Mouse (Mus musculus): Measurements from ENCODE around the gene H2-Aa. TPM values are rescaled to one million over a fixed set of nuclear protein-coding genes. Genes with fewer than 3 reads are reported as not detected.

H2-Aa gene
- total and polyA plus RNA-seq, 3 experiments: not detected

DNA sequence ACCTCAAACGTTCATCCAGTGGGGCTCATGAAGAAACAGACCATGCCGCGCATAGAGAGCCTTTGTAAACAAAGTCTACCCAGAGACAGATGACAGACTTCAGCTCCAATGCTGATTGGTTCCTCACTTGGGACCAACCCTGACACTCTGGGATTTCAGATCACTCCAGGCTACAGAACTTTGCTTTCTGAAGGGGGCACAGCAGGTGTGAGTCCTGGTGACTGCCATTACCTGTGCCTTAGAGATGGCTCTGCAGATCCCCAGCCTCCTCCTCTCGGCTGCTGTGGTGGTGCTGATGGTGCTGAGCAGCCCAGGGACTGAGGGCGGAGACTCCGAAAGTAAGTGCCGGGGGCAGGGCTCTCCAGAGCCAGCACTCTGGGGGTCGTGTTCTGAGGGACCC is 24.6 kb downstream of the H2-Aa start:
- Histone ChIP-seq H3K4me1 (ENCODE audit: control insufficient read depth in 1 of 2, insufficient read depth in 2 of 2, low read length in 2 of 2) (no peaks in the 10 kb centered on the region), H3K27ac (ENCODE audit: control insufficient read depth, low read depth, low read length) (no peak overlapping the region), H3K9me3 (replicated peaks; ENCODE audit: insufficient read depth, low read length) (no peaks in the 10 kb centered on the region), H3K27me3 (ENCODE audit: control insufficient read depth in 1 of 2, insufficient read depth in 2 of 2, low read length in 2 of 2) (peaks cover 0 to 3% of the 10 kb centered on the region in 2 experiments; a peak in 1 of 4 replicates), H3K36me3 (ENCODE audit: control insufficient read depth in 1 of 2, insufficient read depth in 2 of 2, low read length in 2 of 2) (no peaks in the 10 kb centered on the region), H3K4me3 (ENCODE audit: control insufficient read depth in 1 of 2, insufficient read depth in 1 of 2, low read depth in 2 of 2, low read length in 2 of 2) (no peak overlapping the region), H3K9ac (ENCODE audit: control insufficient read depth, low read depth, low read length, poor library complexity, severe bottlenecking) (no peak overlapping the region), H3K79me2 (ENCODE audit: control insufficient read depth, insufficient read depth, low read length, poor library complexity) (no peaks in the 10 kb centered on the region)
- TF ChIP-seq RCOR1 (IDR thresholded peaks at IDR 0.05; ENCODE audit: low read depth, low read length) (no peak), ELF1 (IDR thresholded peaks at IDR 0.05; ENCODE audit: low read depth, low read length) (no peak), POLR2AphosphoS2 (IDR thresholded peaks at IDR 0.05; ENCODE audit: low read length) (no peak), CHD2 (IDR thresholded peaks at IDR 0.05; ENCODE audit: low read length) (peak; percentile 72)
- DNase-seq (ENCODE audit: low read depth, low spot score): peak; percentile 48

DNA sequence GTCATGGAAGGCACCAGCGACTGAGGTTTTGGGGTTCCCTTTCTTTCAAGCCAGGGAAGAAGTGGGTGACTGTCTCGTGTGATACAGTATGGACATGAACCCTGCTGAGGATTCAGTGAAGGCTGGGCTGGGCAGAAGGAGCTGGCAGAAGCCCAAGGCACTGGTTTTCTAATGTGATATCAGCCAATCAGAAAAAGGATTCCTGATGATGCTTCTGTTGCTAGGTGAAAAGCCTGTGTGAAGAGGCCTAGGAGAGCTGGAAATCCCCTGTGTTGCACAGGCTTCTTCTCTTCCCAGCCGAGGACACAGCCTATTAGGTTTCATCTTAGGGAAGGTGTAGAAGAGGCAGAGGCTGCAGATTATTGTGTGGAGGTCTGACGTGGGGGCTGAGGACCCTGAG is 26.1 kb downstream of the H2-Aa start:
- H3K79me2 ChIP-seq (ENCODE audit: control insufficient read depth, insufficient read depth, low read length, poor library complexity): no peaks in the 10 kb centered on the region
- no peak for TF ChIP-seq NRF1 (IDR thresholded peaks at IDR 0.05; ENCODE audit: insufficient read depth, low read depth, low read length, poor library complexity, severe bottlenecking)
- TF ChIP-seq GATA1 (IDR thresholded peaks at IDR 0.05; ENCODE audit: low read depth, low read length): no peak
- TF ChIP-seq MAFK (IDR thresholded peaks at IDR 0.05; ENCODE audit: borderline replicate concordance, low read depth, low read length): no peak
- no peak for TF ChIP-seq ELF1 (IDR thresholded peaks at IDR 0.05; ENCODE audit: low read depth, low read length)
- TF ChIP-seq JUND (IDR thresholded peaks at IDR 0.05; ENCODE audit: low read depth, low read length): no peak
- no peak for TF ChIP-seq ZNF384 (IDR thresholded peaks at IDR 0.05; ENCODE audit: low read depth, low read length)
- peak; percentile 93 for TF ChIP-seq CHD2 (IDR thresholded peaks at IDR 0.05; ENCODE audit: low read length)
- 0 out of 4 replicates have a peak, but pooled peaks cover 0 to 2% of the 10 kb centered on the region in 2 experiments for H3K4me1 ChIP-seq (ENCODE audit: control insufficient read depth in 1 of 2, insufficient read depth in 2 of 2, low read length in 2 of 2)
- no peak overlapping the region for H3K4me3 ChIP-seq (ENCODE audit: control insufficient read depth in 1 of 2, insufficient read depth in 1 of 2, low read depth in 2 of 2, low read length in 2 of 2)
- no peaks in the 10 kb centered on the region for H3K9me3 ChIP-seq (replicated peaks; ENCODE audit: insufficient read depth, low read length)
- DNase-seq (ENCODE audit: low read depth, low spot score): peak; percentile 55
- H3K36me3 ChIP-seq (ENCODE audit: control insufficient read depth in 1 of 2, insufficient read depth in 2 of 2, low read length in 2 of 2): no peaks in the 10 kb centered on the region
- H3K27me3 ChIP-seq (ENCODE audit: control insufficient read depth in 1 of 2, insufficient read depth in 2 of 2, low read length in 2 of 2): peaks cover 0 to 3% of the 10 kb centered on the region in 2 experiments; a peak in 1 of 4 replicates
- no peak overlapping the region for H3K27ac ChIP-seq (ENCODE audit: control insufficient read depth, low read depth, low read length)
- no peak overlapping the region for H3K9ac ChIP-seq (ENCODE audit: control insufficient read depth, low read depth, low read length, poor library complexity, severe bottlenecking)

DNA sequence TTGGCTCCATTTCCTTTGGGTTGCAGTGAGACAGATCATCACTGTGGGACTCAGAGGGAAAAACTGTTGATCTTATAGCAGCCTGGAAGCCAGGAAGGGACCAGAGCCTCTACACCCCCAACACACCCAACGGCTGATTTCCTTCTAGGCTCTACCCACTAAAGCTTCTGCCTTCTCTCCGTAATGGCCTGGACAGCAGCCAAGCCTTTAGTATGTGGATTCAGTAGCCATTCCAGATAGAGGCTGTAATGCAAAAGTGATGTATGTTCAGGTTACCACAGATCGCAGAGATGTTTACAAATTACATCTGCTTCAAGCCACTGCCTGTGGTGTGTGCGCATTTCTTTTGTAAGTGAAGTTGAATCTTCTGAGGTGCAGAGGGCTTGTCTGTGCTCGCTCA is 27.1 kb downstream of the H2-Aa start:
- 0 out of 4 replicates have a peak, but pooled peaks cover 0 to 2% of the 10 kb centered on the region in 2 experiments for H3K4me1 ChIP-seq (ENCODE audit: control insufficient read depth in 1 of 2, insufficient read depth in 2 of 2, low read length in 2 of 2)
- no peak for TF ChIP-seq POLR2A (IDR thresholded peaks at IDR 0.05; ENCODE audit: control insufficient read depth in 1 of 2, insufficient read depth in 1 of 2, low read depth in 1 of 2, low read length in 2 of 2, poor library complexity in 1 of 2)
- no peak overlapping the region for H3K9ac ChIP-seq (ENCODE audit: control insufficient read depth, low read depth, low read length, poor library complexity, severe bottlenecking)
- no peak overlapping the region for H3K27ac ChIP-seq (ENCODE audit: control insufficient read depth, low read depth, low read length)
- H3K27me3 ChIP-seq (ENCODE audit: control insufficient read depth in 1 of 2, insufficient read depth in 2 of 2, low read length in 2 of 2): peaks cover 0 to 3% of the 10 kb centered on the region in 2 experiments; a peak in 1 of 4 replicates
- no peaks in the 10 kb centered on the region for H3K79me2 ChIP-seq (ENCODE audit: control insufficient read depth, insufficient read depth, low read length, poor library complexity)
- H3K36me3 ChIP-seq (ENCODE audit: control insufficient read depth in 1 of 2, insufficient read depth in 2 of 2, low read length in 2 of 2): no peaks in the 10 kb centered on the region
- H3K9me3 ChIP-seq (replicated peaks; ENCODE audit: insufficient read depth, low read length): no peaks in the 10 kb centered on the region
- DNase-seq (ENCODE audit: low read depth, low spot score): peak; percentile 53
- H3K4me3 ChIP-seq (ENCODE audit: control insufficient read depth in 1 of 2, insufficient read depth in 1 of 2, low read depth in 2 of 2, low read length in 2 of 2): no peak overlapping the region

Data from MEL (cell line).